Mouse (Mus musculus): ENCODE measurements around the gene Otop2. TPM values are rescaled to one million over a fixed set of nuclear protein-coding genes. Genes with fewer than 3 reads are reported as not detected.

Otop2 gene
- polyA plus RNA-seq, 2 experiments, result not detected

DNA sequence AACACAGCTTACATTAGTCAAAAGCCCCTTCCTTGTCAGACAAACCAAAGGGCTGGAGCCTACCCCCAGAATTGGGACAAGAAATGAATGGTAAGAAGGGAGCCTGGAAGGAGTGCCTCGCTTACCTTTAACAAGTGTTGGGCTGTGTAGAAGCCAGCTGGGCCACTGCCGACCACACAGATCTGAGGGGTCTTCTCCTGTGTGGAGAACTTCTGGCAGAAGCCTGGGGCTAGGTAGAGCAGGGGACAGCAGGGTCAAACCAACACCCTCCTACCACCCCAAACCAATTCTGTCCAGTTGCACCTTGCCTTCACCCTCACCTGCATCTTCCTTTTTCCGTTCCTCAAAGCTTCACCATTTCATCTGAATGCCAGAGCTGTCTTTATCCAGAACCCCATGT, 31.0 kb upstream of the Otop2 start:
- Histone ChIP-seq H3K9ac (replicated peaks) (peak overlapping the region; percentile 79; the same call in 1 of the 2 replicates), H3K4me1 (replicated peaks; ENCODE audit: control insufficient read depth in 2 of 2, insufficient read depth in 2 of 2, low read length in 1 of 2) (peaks cover 8 to 30% of the 10 kb centered on the region in 2 experiments)
- WGBS (ENCODE audit: insufficient replicate concordance), result 43% methylated on average over 3 of the region's 3 CpGs

DNA sequence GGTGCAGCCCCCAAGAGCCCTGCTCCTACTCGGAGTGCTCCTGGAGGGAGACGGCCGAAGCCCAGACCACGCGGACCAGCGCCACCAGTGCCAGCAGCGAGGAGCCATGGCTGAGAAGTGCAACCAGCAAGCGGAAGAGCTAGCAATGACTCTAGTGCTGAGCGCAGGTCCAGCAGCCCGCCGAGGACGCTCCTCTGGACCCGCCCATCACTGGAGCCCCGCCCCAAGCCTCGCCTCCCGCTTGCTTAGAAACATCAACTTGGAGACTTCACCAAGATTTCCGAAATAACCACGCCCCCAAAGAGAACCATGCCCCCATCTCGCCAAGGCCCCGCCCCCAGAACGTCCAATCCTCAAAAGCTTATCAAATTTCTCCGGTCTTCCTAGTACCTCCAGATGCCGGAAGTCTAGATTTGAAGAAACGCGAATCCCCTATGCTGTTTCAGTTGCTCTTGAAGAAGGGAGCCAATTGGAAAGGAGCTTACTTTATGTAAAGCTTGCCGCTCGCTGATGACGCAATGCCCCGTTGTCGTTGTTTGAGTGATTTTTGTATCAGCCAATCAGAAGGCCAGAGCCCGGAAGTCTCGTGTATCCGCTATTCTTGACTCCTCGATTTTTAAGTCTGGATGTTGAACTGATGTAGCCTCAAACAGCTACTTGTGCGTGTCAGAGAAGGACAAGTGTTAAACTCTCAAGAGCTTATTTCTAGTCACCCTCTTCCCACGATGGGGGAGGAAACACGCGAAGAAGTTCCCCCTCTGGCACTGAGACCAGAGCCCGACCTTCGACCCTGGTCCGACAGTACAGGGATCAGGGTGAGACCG, 30.0 kb upstream of the Otop2 start, which contains the start of gene Fdxr:
Gene Fdxr (minus strand): TSS at position 271 of the 824 bp plus-strand sequence.
- Histone ChIP-seq H3K27ac (peak within 1 kb of the TSS; percentile 77), H3K4me3 (ENCODE audit: insufficient read depth in 1 of 2, low read depth in 2 of 2, low read length in 2 of 2) (peak within 1 kb of the TSS; percentile 77 to 97), H3K27me3 (ENCODE audit: control insufficient read depth, insufficient read depth, low read length) (no peaks in the 10 kb centered on the region), H3K4me2 (ENCODE audit: low read depth) (peak within 1 kb of the TSS; percentile 99), H3K9me3 (ENCODE audit: control insufficient read depth, low read length) (no peaks in the 10 kb centered on the region), H3K36me3 (replicated peaks; ENCODE audit: control insufficient read depth, insufficient read depth, low read depth) (no peaks in the 10 kb centered on the region), H3K4me1 (replicated peaks; ENCODE audit: control insufficient read depth in 2 of 2, insufficient read depth in 2 of 2, low read length in 1 of 2) (peaks cover 8 to 30% of the 10 kb centered on the region in 2 experiments), H3K9ac (replicated peaks) (peak within 1 kb of the TSS; percentile 79)
- ATAC-seq (ENCODE audit: insufficient read depth) (peak; percentile 91), DNase-seq (ENCODE audit: low read depth in 3 of 3, low spot score in 3 of 3) (peak; percentile 98 to 99 (median 99))
- under 1% methylated on average over 42 of the region's 42 CpGs for WGBS (ENCODE audit: insufficient replicate concordance)
- TF ChIP-seq CTCF (IDR thresholded peaks at IDR 0.05; ENCODE audit: low read depth) (peak; percentile 11; the same call in 1 of the 2 replicates), EP300 (IDR thresholded peaks at IDR 0.05; ENCODE audit: low read depth) (0 out of 2 replicates have a peak, but pooled peaks have one; percentile 29)

More for the DNA sequence above, 31.0 kb upstream of the Otop2 start:
- Histone ChIP-seq H3K27ac (no peak overlapping the region), H3K9me3 (ENCODE audit: control insufficient read depth, low read length) (no peaks in the 10 kb centered on the region), H3K27me3 (ENCODE audit: control insufficient read depth, insufficient read depth, low read length) (no peaks in the 10 kb centered on the region), H3K4me3 (ENCODE audit: insufficient read depth in 1 of 2, low read depth in 2 of 2, low read length in 2 of 2) (peak overlapping the region; percentile 60 to 77; a peak in 3 of 4 replicates), H3K36me3 (replicated peaks; ENCODE audit: control insufficient read depth, insufficient read depth, low read depth) (no peaks in the 10 kb centered on the region), H3K4me2 (ENCODE audit: low read depth) (peak overlapping the region; percentile 99)
- TF ChIP-seq CTCF (IDR thresholded peaks at IDR 0.05; ENCODE audit: low read depth) (no peak), EP300 (IDR thresholded peaks at IDR 0.05; ENCODE audit: low read depth) (no peak)
- ATAC-seq (ENCODE audit: insufficient read depth) (no peak), DNase-seq (ENCODE audit: low read depth in 3 of 3, low spot score in 3 of 3) (no peak)

- WGBS (ENCODE audit: insufficient replicate concordance), result 14% methylated on average over 7 of the region's 7 CpGs
- no peak for TF ChIP-seq EP300 (IDR thresholded peaks at IDR 0.05; ENCODE audit: low read depth)
- TF ChIP-seq CTCF (IDR thresholded peaks at IDR 0.05; ENCODE audit: low read depth), result no peak
- ATAC-seq (ENCODE audit: insufficient read depth), result no peak; the same call in 1 of the 2 replicates
Observed at GRCm38 (mm10) chr11:115277604-115277975, 29.4 kb upstream of the Otop2 start.

GRCm38 (mm10) chr11:115278176-115278575, 28.8 kb upstream of the Otop2 start:
- TF ChIP-seq EP300 (IDR thresholded peaks at IDR 0.05; ENCODE audit: low read depth) (no peak), CTCF (IDR thresholded peaks at IDR 0.05; ENCODE audit: low read depth) (no peak)
- Histone ChIP-seq H3K27me3 (ENCODE audit: control insufficient read depth, insufficient read depth, low read length) (no peaks in the 10 kb centered on the region), H3K27ac (no peak overlapping the region; the same call in 1 of the 2 replicates), H3K4me3 (ENCODE audit: insufficient read depth in 1 of 2, low read depth in 2 of 2, low read length in 2 of 2) (peak overlapping the region in 1 of 2 experiments; percentile 77; a peak in 2 of 4 replicates), H3K4me2 (ENCODE audit: low read depth) (peak overlapping the region; percentile 99), H3K4me1 (replicated peaks; ENCODE audit: control insufficient read depth in 2 of 2, insufficient read depth in 2 of 2, low read length in 1 of 2) (peaks cover 8 to 30% of the 10 kb centered on the region in 2 experiments), H3K36me3 (replicated peaks; ENCODE audit: control insufficient read depth, insufficient read depth, low read depth) (no peaks in the 10 kb centered on the region), H3K9me3 (ENCODE audit: control insufficient read depth, low read length) (no peaks in the 10 kb centered on the region), H3K9ac (replicated peaks) (peak overlapping the region; percentile 64)
- DNase-seq (ENCODE audit: low read depth in 3 of 3, low spot score in 3 of 3) (no peak), ATAC-seq (ENCODE audit: insufficient read depth) (no peak)
- 59% methylated on average over 6 of the region's 6 CpGs for WGBS (ENCODE audit: insufficient replicate concordance)

More at GRCm38 (mm10) chr11:115277604-115277975, 29.4 kb upstream of the Otop2 start:
- Histone ChIP-seq H3K9me3 (ENCODE audit: control insufficient read depth, low read length) (no peaks in the 10 kb centered on the region), H3K4me2 (ENCODE audit: low read depth) (peak overlapping the region; percentile 99), H3K4me1 (replicated peaks; ENCODE audit: control insufficient read depth in 2 of 2, insufficient read depth in 2 of 2, low read length in 1 of 2) (peaks cover 8 to 30% of the 10 kb centered on the region in 2 experiments), H3K36me3 (replicated peaks; ENCODE audit: control insufficient read depth, insufficient read depth, low read depth) (no peaks in the 10 kb centered on the region), H3K27me3 (ENCODE audit: control insufficient read depth, insufficient read depth, low read length) (no peaks in the 10 kb centered on the region), H3K27ac (peak overlapping the region; percentile 77), H3K4me3 (ENCODE audit: insufficient read depth in 1 of 2, low read depth in 2 of 2, low read length in 2 of 2) (peak overlapping the region; percentile 77 to 97), H3K9ac (replicated peaks) (peak overlapping the region; percentile 64)
- DNase-seq (ENCODE audit: low read depth in 3 of 3, low spot score in 3 of 3), result no peak

DNA sequence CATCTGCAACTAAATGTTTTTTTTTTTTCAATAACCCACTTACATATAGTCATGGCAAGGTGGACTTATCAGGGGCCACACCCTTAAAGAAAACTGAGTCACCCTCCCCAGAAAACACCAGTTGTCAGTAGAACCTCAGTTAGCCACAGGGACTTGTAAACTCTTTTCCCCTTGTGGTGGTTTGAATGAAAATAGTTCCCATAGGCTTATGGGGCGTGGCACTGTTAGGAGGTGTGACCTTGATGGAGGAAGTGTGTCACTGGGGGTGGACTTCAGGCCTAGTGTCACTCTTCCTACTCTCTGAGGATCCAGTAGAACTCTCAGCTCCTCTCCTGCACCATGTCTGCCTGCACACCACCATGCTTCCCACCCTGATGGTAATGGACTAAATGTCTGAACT, 27.2 kb upstream of the Otop2 start:
- H3K36me3 ChIP-seq (replicated peaks; ENCODE audit: control insufficient read depth, insufficient read depth, low read depth), result no peaks in the 10 kb centered on the region

More for the DNA sequence above, 27.2 kb upstream of the Otop2 start:
- Histone ChIP-seq H3K4me3 (ENCODE audit: insufficient read depth in 1 of 2, low read depth in 2 of 2, low read length in 2 of 2) (no peak overlapping the region), H3K27ac (no peak overlapping the region), H3K27me3 (ENCODE audit: control insufficient read depth, insufficient read depth, low read length) (no peaks in the 10 kb centered on the region), H3K9ac (replicated peaks) (no peak overlapping the region), H3K4me2 (ENCODE audit: low read depth) (no peak overlapping the region), H3K4me1 (replicated peaks; ENCODE audit: control insufficient read depth in 2 of 2, insufficient read depth in 2 of 2, low read length in 1 of 2) (peaks cover 8 to 30% of the 10 kb centered on the region in 2 experiments), H3K9me3 (ENCODE audit: control insufficient read depth, low read length) (no peaks in the 10 kb centered on the region)
- TF ChIP-seq EP300 (IDR thresholded peaks at IDR 0.05; ENCODE audit: low read depth) (no peak), CTCF (IDR thresholded peaks at IDR 0.05; ENCODE audit: low read depth) (no peak)
- DNase-seq (ENCODE audit: low read depth in 3 of 3, low spot score in 3 of 3) (peak; percentile 62 to 67 (median 67)), ATAC-seq (ENCODE audit: insufficient read depth) (no peak)
- WGBS (ENCODE audit: insufficient replicate concordance), result 33% methylated on average over 1 of the region's 1 CpGs
